Mouse (Mus musculus) activated CD4-positive, CD25-positive, alpha-beta regulatory T cell (primary cell): ENCODE data around the gene Gm21118. TPM values are rescaled to one million over a fixed set of nuclear protein-coding genes. Genes with fewer than 3 reads are reported as not detected.

ENCODE experiments used
- polyA plus RNA-seq, 2 experiments: library from polyadenylated mRNA; unstranded; fragments of 100-300 nt; shearing (Covaris generic); gene quantifications; one replicate each; pipeline ENCODE4 v1.2.1; 2017

Gene Gm21118
- under 1 TPM in 1 of 2 experiments, not detected in 1; 0.28 TPM for polyA plus RNA-seq

GRCm38 (mm10) chrY:70273542-70273941 lies at the start of gene Gm21118:
Gene Gm21118, minus strand, starts transcription at chrY:70273642.

GRCm38 (mm10) chrY:70303187-70303586 lies 29.7 kb upstream of the Gm21118 start, which contains the start of the genes Gm29423 and Gm29644:
Gene Gm29423, minus strand, starts transcription at chrY:70303287.
Gene Gm29644, minus strand, starts transcription at chrY:70303343.

Other genes with a start within 250 kb of the Gm21118 start
- not detected for gene Gm29423, start 29.6 kb upstream of the Gm21118 start, polyA plus RNA-seq
- gene Gm29644, start 29.7 kb upstream of the Gm21118 start, polyA plus RNA-seq, result not detected
- gene Gm20888, start 168.2 kb upstream of the Gm21118 start, polyA plus RNA-seq, result not detected